Mouse (Mus musculus): ENCODE measurements around the gene Golt1b. TPM values are rescaled to one million over a fixed set of nuclear protein-coding genes. Genes with fewer than 3 reads are reported as not detected.

Golt1b gene
- total and polyA plus RNA-seq, 3 experiments = 45.3 to 54.7 TPM; not detected in 1

- no peak for TF ChIP-seq MAZ (IDR thresholded peaks at IDR 0.05; ENCODE audit: low read depth, low read length)
- TF ChIP-seq NELFE (IDR thresholded peaks at IDR 0.05; ENCODE audit: low read depth, low read length) = no peak
- TF ChIP-seq ZKSCAN1 (IDR thresholded peaks at IDR 0.05; ENCODE audit: low read depth, low read length) = no peak
- no peak for TF ChIP-seq CTCF (IDR thresholded peaks at IDR 0.05 in 2 of 3, conservative IDR thresholded peaks at IDR 0.05 in 1 of 3; ENCODE audit: control insufficient read depth in 1 of 3, insufficient read depth in 1 of 3, low read depth in 2 of 3, low read length in 3 of 3, poor library complexity in 1 of 3, severe bottlenecking in 1 of 3)
- no peak for TF ChIP-seq MAFK (IDR thresholded peaks at IDR 0.05; ENCODE audit: borderline replicate concordance, low read depth, low read length)
- no peak for TF ChIP-seq GATA1 (IDR thresholded peaks at IDR 0.05; ENCODE audit: low read depth, low read length)
- TF ChIP-seq RAD21 (IDR thresholded peaks at IDR 0.05; ENCODE audit: low read depth, low read length) = no peak
- no peak for TF ChIP-seq CHD1 (IDR thresholded peaks at IDR 0.05; ENCODE audit: low read depth, low read length)
- no peak for TF ChIP-seq SMC3 (IDR thresholded peaks at IDR 0.05; ENCODE audit: low read depth, low read length)
- no peak for TF ChIP-seq ELF1 (IDR thresholded peaks at IDR 0.05; ENCODE audit: low read depth, low read length)
- TF ChIP-seq MEF2A (IDR thresholded peaks at IDR 0.05; ENCODE audit: extremely low read depth, insufficient replicate concordance, low read depth, low read length, poor library complexity, severe bottlenecking) = no peak
- no peak for TF ChIP-seq SIN3A (IDR thresholded peaks at IDR 0.05; ENCODE audit: low read length)
- no peak for TF ChIP-seq E2F4 (IDR thresholded peaks at IDR 0.05; ENCODE audit: borderline replicate concordance, low read depth, low read length)
- no peak for TF ChIP-seq JUND (IDR thresholded peaks at IDR 0.05; ENCODE audit: low read depth, low read length)
- no peak for TF ChIP-seq TAL1 (IDR thresholded peaks at IDR 0.05; ENCODE audit: low read length)
- no peak for TF ChIP-seq USF1 (IDR thresholded peaks at IDR 0.05; ENCODE audit: low read depth, low read length)
- TF ChIP-seq MAX (IDR thresholded peaks at IDR 0.05; ENCODE audit: low read length) = no peak
- no peak for TF ChIP-seq BHLHE40 (IDR thresholded peaks at IDR 0.05; ENCODE audit: borderline replicate concordance, low read depth, low read length)
- TF ChIP-seq KAT2A (conservative IDR thresholded peaks at IDR 0.05; ENCODE audit: low read depth, low read length) = no peak
- no peak for TF ChIP-seq NRF1 (IDR thresholded peaks at IDR 0.05; ENCODE audit: insufficient read depth, low read depth, low read length, poor library complexity, severe bottlenecking)
- Histone ChIP-seq H3K4me1 (ENCODE audit: control insufficient read depth in 1 of 2, insufficient read depth in 2 of 2, low read length in 2 of 2) (peaks cover 2 to 5% of the 10 kb centered on the region in 2 experiments; a peak in 2 of 4 replicates), H3K9me3 (replicated peaks; ENCODE audit: insufficient read depth, low read length) (no peaks in the 10 kb centered on the region), H3K9ac (ENCODE audit: control insufficient read depth, low read depth, low read length, poor library complexity, severe bottlenecking) (no peak overlapping the region), H3K27me3 (ENCODE audit: control insufficient read depth in 1 of 2, insufficient read depth in 2 of 2, low read length in 2 of 2) (no peaks in the 10 kb centered on the region), H3K27ac (ENCODE audit: control insufficient read depth, low read depth, low read length) (no peak overlapping the region), H3K36me3 (ENCODE audit: control insufficient read depth in 1 of 2, insufficient read depth in 2 of 2, low read length in 2 of 2) (peaks cover 9% of the 10 kb centered on the region in 2 experiments), H3K79me2 (ENCODE audit: control insufficient read depth, insufficient read depth, low read length, poor library complexity) (peaks cover 20% of the 10 kb centered on the region), H3K4me3 (ENCODE audit: control insufficient read depth in 1 of 2, insufficient read depth in 1 of 2, low read depth in 2 of 2, low read length in 2 of 2) (no peak overlapping the region)
- no peak for DNase-seq (ENCODE audit: low read depth, low spot score)
Measured at GRCm38 (mm10) chr6:142378576-142379330, 8.3 kb upstream of the Golt1b start.

- Histone ChIP-seq H3K4me3 (ENCODE audit: control insufficient read depth in 1 of 2, insufficient read depth in 1 of 2, low read depth in 2 of 2, low read length in 2 of 2) (no peak overlapping the region), H3K9ac (ENCODE audit: control insufficient read depth, low read depth, low read length, poor library complexity, severe bottlenecking) (no peak overlapping the region), H3K27me3 (ENCODE audit: control insufficient read depth in 1 of 2, insufficient read depth in 2 of 2, low read length in 2 of 2) (no peaks in the 10 kb centered on the region), H3K79me2 (ENCODE audit: control insufficient read depth, insufficient read depth, low read length, poor library complexity) (peaks cover 27% of the 10 kb centered on the region), H3K4me1 (ENCODE audit: control insufficient read depth in 1 of 2, insufficient read depth in 2 of 2, low read length in 2 of 2) (peaks cover 2 to 10% of the 10 kb centered on the region in 2 experiments; a peak in 3 of 4 replicates), H3K9me3 (replicated peaks; ENCODE audit: insufficient read depth, low read length) (no peaks in the 10 kb centered on the region), H3K36me3 (ENCODE audit: control insufficient read depth in 1 of 2, insufficient read depth in 2 of 2, low read length in 2 of 2) (peaks cover 5 to 12% of the 10 kb centered on the region in 2 experiments), H3K27ac (ENCODE audit: control insufficient read depth, low read depth, low read length) (no peak overlapping the region)
- TF ChIP-seq CHD2 (IDR thresholded peaks at IDR 0.05; ENCODE audit: low read length) = no peak
- TF ChIP-seq ZKSCAN1 (IDR thresholded peaks at IDR 0.05; ENCODE audit: low read depth, low read length) = no peak
- TF ChIP-seq GABPA (IDR thresholded peaks at IDR 0.05; ENCODE audit: low read depth, low read length) = no peak
- TF ChIP-seq SIN3A (IDR thresholded peaks at IDR 0.05; ENCODE audit: low read length) = no peak
- TF ChIP-seq MEF2A (IDR thresholded peaks at IDR 0.05; ENCODE audit: extremely low read depth, insufficient replicate concordance, low read depth, low read length, poor library complexity, severe bottlenecking) = no peak
- TF ChIP-seq UBTF (IDR thresholded peaks at IDR 0.05; ENCODE audit: borderline replicate concordance, insufficient read depth, low read depth, low read length) = no peak
- TF ChIP-seq EP300 (IDR thresholded peaks at IDR 0.05; ENCODE audit: low read depth in 1 of 2, low read length in 2 of 2) = no peak
- TF ChIP-seq MXI1 (IDR thresholded peaks at IDR 0.05; ENCODE audit: low read depth, low read length) = no peak
- TF ChIP-seq ELF1 (IDR thresholded peaks at IDR 0.05; ENCODE audit: low read depth, low read length) = no peak
- TF ChIP-seq NRF1 (IDR thresholded peaks at IDR 0.05; ENCODE audit: insufficient read depth, low read depth, low read length, poor library complexity, severe bottlenecking) = no peak
- no peak for TF ChIP-seq JUND (IDR thresholded peaks at IDR 0.05; ENCODE audit: low read depth, low read length)
- TF ChIP-seq CTCF (IDR thresholded peaks at IDR 0.05 in 2 of 3, conservative IDR thresholded peaks at IDR 0.05 in 1 of 3; ENCODE audit: control insufficient read depth in 1 of 3, insufficient read depth in 1 of 3, low read depth in 2 of 3, low read length in 3 of 3, poor library complexity in 1 of 3, severe bottlenecking in 1 of 3) = no peak
- no peak for TF ChIP-seq HCFC1 (IDR thresholded peaks at IDR 0.05; ENCODE audit: low read depth, low read length)
- no peak for TF ChIP-seq CHD1 (IDR thresholded peaks at IDR 0.05; ENCODE audit: low read depth, low read length)
- TF ChIP-seq MAZ (IDR thresholded peaks at IDR 0.05; ENCODE audit: low read depth, low read length) = no peak
- no peak for DNase-seq (ENCODE audit: low read depth, low spot score)
Measured at GRCm38 (mm10) chr6:142379961-142380360, 7.1 kb upstream of the Golt1b start.
